Mouse (Mus musculus) fibroblast of lung, adult 2 months (primary cell): ENCODE results near the gene Gm7544.
"Not testable (repeated sequence)": the region's sequence is repeated elsewhere in the genome, so short reads cannot be mapped to it uniquely, and the experiment has no call there.

Source experiments
- DNase-seq: peaks from one replicate; pipeline ENCODE4 v3.0.0-alpha.2; 2011; ENCODE audit warnings: low read depth

Gm7544 gene

GRCm38 (mm10) chr1:82913434-82913833, 42.4 kb downstream of the Gm7544 start:
- DNase-seq, result not testable (repeated sequence)

- DNase-seq, result no peak
Measured at GRCm38 (mm10) chr1:82913025-82913424, 42.8 kb downstream of the Gm7544 start, which contains the start of gene A030005L19Rik. A030005L19Rik (plus strand) TSS chr1:82913325.

- DNase-seq, result no peak
Measured at GRCm38 (mm10) chr1:82905886-82906285, 49.9 kb downstream of the Gm7544 start.
